Mouse (Mus musculus): Measurements from ENCODE around the gene Rhox3h. TPM values are rescaled to one million over a fixed set of nuclear protein-coding genes. Genes with fewer than 3 reads are reported as not detected.

Rhox3h gene
- polyA plus RNA-seq (2017; shearing (Covaris generic)) = not detected

GRCm38 (mm10) chrX:37668664-37669063, at the start of gene Rhox3h:
Rhox3h (minus strand) TSS chrX:37668764.

GRCm38 (mm10) chrX:37673177-37673576, 4.6 kb upstream of the Rhox3h start, which contains the start of gene Rhox2h:
Rhox2h (minus strand) TSS chrX:37673277.

GRCm38 (mm10) chrX:37651227-37651626, 17.3 kb downstream of the Rhox3h start, which contains the start of gene Rhox4g:
Rhox4g (minus strand) TSS chrX:37651327.

GRCm38 (mm10) chrX:37643370-37643769, 25.2 kb downstream of the Rhox3h start, which contains the start of gene Rhox2g:
Rhox2g (minus strand) TSS chrX:37643470.

GRCm38 (mm10) chrX:37628512-37628911, 40.1 kb downstream of the Rhox3h start, which contains the start of gene Rhox3g:
Rhox3g (minus strand) TSS chrX:37628612.

Other genes with a start within 250 kb of the Rhox3h start
- 1 to 10 TPM in 1 of 2 experiments, not detected in 1; 1.8 TPM for gene Rhox4b, start 236.3 kb downstream of the Rhox3h start, polyA plus RNA-seq (2017; shearing (Covaris generic))
- gene Rhox2c, start 215.1 kb downstream of the Rhox3h start, polyA plus RNA-seq (2017; shearing (Covaris generic)) = not detected
- gene Rhox3c, start 210.2 kb downstream of the Rhox3h start, polyA plus RNA-seq (2017; shearing (Covaris generic)) = 1 to 10 TPM in 1 of 2 experiments, not detected in 1; 1.5 TPM
- gene Rhox4c, start 188.4 kb downstream of the Rhox3h start, polyA plus RNA-seq (2017; shearing (Covaris generic)) = under 1 TPM in 1 of 2 experiments, not detected in 1; 0.10 TPM
- gene Rhox2d, start 175.3 kb downstream of the Rhox3h start, polyA plus RNA-seq (2017; shearing (Covaris generic)) = not detected
- gene Rhox4d, start 154.4 kb downstream of the Rhox3h start, polyA plus RNA-seq (2017; shearing (Covaris generic)) = under 1 TPM; 0.34 to 0.47 TPM
- not detected for gene Rhox2e, start 138.3 kb downstream of the Rhox3h start, polyA plus RNA-seq (2017; shearing (Covaris generic))
- gene Rhox3e, start 126.7 kb downstream of the Rhox3h start, polyA plus RNA-seq (2017; shearing (Covaris generic)) = not detected
- 1 to 10 TPM in 1 of 2 experiments, under 1 TPM in 1; 0.35 to 2.6 TPM for gene Rhox4e, start 111.4 kb downstream of the Rhox3h start, polyA plus RNA-seq (2017; shearing (Covaris generic))
- not detected for gene Rhox2f, start 97.4 kb downstream of the Rhox3h start, polyA plus RNA-seq (2017; shearing (Covaris generic))
- not detected for gene Rhox3f, start 87.8 kb downstream of the Rhox3h start, polyA plus RNA-seq (2017; shearing (Covaris generic))
- gene Rhox4f, start 61.1 kb downstream of the Rhox3h start, polyA plus RNA-seq (2017; shearing (Covaris generic)) = not detected
- gene Rhox3g, start 40.2 kb downstream of the Rhox3h start, polyA plus RNA-seq (2017; shearing (Covaris generic)) = not detected
- gene Rhox2g, start 25.3 kb downstream of the Rhox3h start, polyA plus RNA-seq (2017; shearing (Covaris generic)) = not detected
- not detected for gene Rhox4g, start 17.4 kb downstream of the Rhox3h start, polyA plus RNA-seq (2017; shearing (Covaris generic))
- not detected for gene Rhox2h, start 4.5 kb upstream of the Rhox3h start, polyA plus RNA-seq (2017; shearing (Covaris generic))
- gene Rhox5, start 136.1 kb upstream of the Rhox3h start, polyA plus RNA-seq (2017; shearing (Covaris generic)) = not detected
- gene Rhox6, start 158.1 kb upstream of the Rhox3h start, polyA plus RNA-seq (2017; shearing (Covaris generic)) = under 1 TPM in 1 of 2 experiments, not detected in 1; 0.39 TPM
- gene Rhox7a, start 162.9 kb upstream of the Rhox3h start, polyA plus RNA-seq (2017; shearing (Covaris generic)) = 1 to 10 TPM in 1 of 2 experiments, under 1 TPM in 1; 0.34 to 1.2 TPM
- gene Rhox8, start 210.2 kb upstream of the Rhox3h start, polyA plus RNA-seq (2017; shearing (Covaris generic)) = not detected
- gene Rhox7b, start 228.5 kb upstream of the Rhox3h start, polyA plus RNA-seq (2017; shearing (Covaris generic)) = under 1 TPM in 1 of 2 experiments, not detected in 1; 0.24 TPM
- under 1 TPM; 0.12 to 0.67 TPM for gene Rhox9, start 233.0 kb upstream of the Rhox3h start, polyA plus RNA-seq (2017; shearing (Covaris generic))

Data from inflammation-experienced regulatory T-cells (primary cell).